Mouse (Mus musculus) liver, embryonic 11.5 days (tissue): ENCODE data around the gene Inpp4b. TPM values are rescaled to one million over a fixed set of nuclear protein-coding genes. Genes with fewer than 3 reads are reported as not detected.
"Not testable (repeated sequence)": the region's sequence is repeated elsewhere in the genome, so short reads cannot be mapped to it uniquely, and the experiment has no call there.

Experiments
- ATAC-seq: fragments of 200-750 bp; cut with Nextera tagmentation; replicated peaks from 2 replicates; pipeline ENCODE4 v1.8.0; 2017; ENCODE audit warnings: moderate number of reproducible peaks, mild to moderate bottlenecking, moderate TSS enrichment, moderate library complexity; ENCODE audit not compliant: low FRiP score
- DNase-seq: peaks from one replicate; pipeline ENCODE4 v3.0.0-alpha.2; 2017; ENCODE audit warnings: low spot score
- H3K27ac ChIP-seq: fragments of 300-500 bp; sonication (generic); 2 replicates; pipeline ENCODE4 v1.5.1; 2014; ENCODE audit warnings: mild to moderate bottlenecking, low read depth, low read length, control low read depth
- H3K27me3 ChIP-seq: fragments of 300-500 bp; sonication (generic); replicated peaks from 2 replicates; pipeline ENCODE4 v1.6.1; 2014; ENCODE audit warnings: low read length, mixed read lengths; ENCODE audit not compliant: control insufficient read depth, insufficient read depth
- H3K36me3 ChIP-seq: fragments of 300-500 bp; sonication (generic); 2 replicates; pipeline ENCODE4 v1.6.1; 2014; ENCODE audit warnings: mild to moderate bottlenecking, low read length, moderate library complexity, mixed read lengths; ENCODE audit not compliant: control insufficient read depth, insufficient read depth
- H3K4me1 ChIP-seq: fragments of 300-500 bp; sonication (generic); replicated peaks from 2 replicates; pipeline ENCODE4 v1.6.1; 2014; ENCODE audit warnings: low read length, mixed read lengths; ENCODE audit not compliant: control insufficient read depth, insufficient read depth
- H3K4me2 ChIP-seq: fragments of 300-500 bp; sonication (generic); 2 replicates; pipeline ENCODE4 v1.6.1; 2014; ENCODE audit warnings: mild to moderate bottlenecking, control low read depth, moderate library complexity
- H3K4me3 ChIP-seq: fragments of 300-500 bp; sonication (generic); 2 replicates; pipeline ENCODE4 v1.5.1; 2014; ENCODE audit warnings: low read depth, low read length, control low read depth
- H3K9ac ChIP-seq: fragments of 300-500 bp; sonication (generic); 2 replicates; pipeline ENCODE4 v1.6.1; 2014; ENCODE audit warnings: low read depth, low read length, control low read depth
- H3K9me3 ChIP-seq: fragments of 300-500 bp; sonication (generic); 2 replicates; pipeline ENCODE4 v1.6.1; 2016; ENCODE audit warnings: low read length, inconsistent platforms, mixed read lengths; ENCODE audit not compliant: control insufficient read depth
- WGBS: fragments of 180-500 bp; shearing (Covaris S2); extraction: QIAGEN DNeasy Blood & Tissue Kit; methylation state at CpG from one replicate; pipeline ENCODE4 v1.1.7; 2014; 5-methylcytosine and 5-hydroxymethylcytosine counted together
- polyA plus RNA-seq: library from polyadenylated mRNA; unstranded; fragments of >200 nt; fragmentation: Nextera tagmentation; extraction: Ambion mirVana; gene quantifications from 2 replicates; pipeline ENCODE4 v1.2.1, GENCODE M21; 2014

Gene Inpp4b
- polyA plus RNA-seq, 1 experiment from 2014 or later: 3.9 TPM

DNA sequence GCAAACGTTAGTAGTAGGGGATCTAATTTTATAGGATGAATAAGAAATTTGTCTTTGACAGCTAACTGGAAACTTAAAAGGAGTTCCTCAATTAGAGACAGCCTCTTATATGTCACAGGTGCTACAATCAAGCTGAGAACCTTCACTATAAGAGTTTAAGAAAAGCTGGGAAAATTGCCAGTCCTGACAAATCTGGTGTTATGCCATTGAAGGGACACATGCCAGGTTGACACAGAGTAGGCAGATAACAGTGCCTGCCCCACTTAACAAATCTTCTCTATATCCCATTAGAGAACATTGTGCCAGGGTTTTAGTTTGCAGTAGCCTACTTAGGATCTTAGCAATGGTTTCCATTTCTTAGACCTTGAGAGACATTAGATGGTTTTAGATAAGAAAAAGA is 456.1 kb downstream of the Inpp4b start:
- no peak for ATAC-seq
- H3K4me2 ChIP-seq: no peak overlapping the region

DNA sequence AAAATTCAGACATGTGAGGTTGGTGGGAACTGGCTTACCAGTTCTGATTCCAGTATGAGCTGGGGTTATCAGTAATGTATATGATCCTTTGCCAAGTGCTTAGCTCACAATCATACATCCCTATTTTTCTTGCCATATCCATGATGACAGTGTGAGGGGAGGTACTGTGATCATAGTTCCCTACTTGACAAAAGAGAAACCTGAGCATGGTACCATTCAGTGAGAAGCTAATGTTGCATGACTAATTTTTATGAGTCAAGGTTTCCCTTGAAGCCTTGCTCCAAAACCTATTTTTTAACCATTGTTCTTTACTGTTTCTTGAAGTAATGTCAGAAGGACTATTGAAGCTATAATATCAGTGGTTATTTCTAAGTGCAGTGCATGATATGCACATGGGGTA is 458.4 kb downstream of the Inpp4b start:
- Histone ChIP-seq H3K27me3 (no peaks in the 10 kb centered on the region), H3K4me3 (no peak overlapping the region), H3K9ac (no peak overlapping the region), H3K27ac (no peak overlapping the region), H3K36me3 (no peaks in the 10 kb centered on the region), H3K4me1 (no peaks in the 10 kb centered on the region), H3K4me2 (no peak overlapping the region), H3K9me3 (no peaks in the 10 kb centered on the region)
- DNase-seq: no peak
- no peak for ATAC-seq

More for the DNA sequence above, 456.1 kb downstream of the Inpp4b start:
- Histone ChIP-seq H3K27ac (no peak overlapping the region), H3K36me3 (no peaks in the 10 kb centered on the region), H3K4me1 (no peaks in the 10 kb centered on the region), H3K27me3 (no peaks in the 10 kb centered on the region), H3K4me3 (no peak overlapping the region), H3K9ac (no peak overlapping the region), H3K9me3 (no peaks in the 10 kb centered on the region)
- WGBS: 70% methylated on average over 1 of the region's 1 CpGs
- no peak for DNase-seq

DNA sequence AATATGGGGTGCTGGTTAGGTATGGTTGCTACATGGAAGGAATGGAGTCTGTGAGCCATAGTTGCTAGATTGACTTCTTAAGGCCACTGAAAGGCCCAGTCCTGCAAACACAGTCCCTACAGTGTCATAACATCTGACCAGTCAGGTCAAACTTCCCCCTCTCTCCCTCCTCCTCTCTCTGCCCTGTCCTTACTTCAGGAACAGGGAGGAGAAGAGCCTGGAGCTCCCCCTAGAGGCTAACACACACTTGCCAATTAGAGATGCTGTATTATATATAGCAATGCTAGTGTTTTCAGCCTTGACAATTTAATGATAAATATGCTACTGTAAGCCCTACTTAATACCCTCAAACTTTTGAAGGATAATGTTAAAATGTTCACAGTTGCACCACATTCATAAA is 464.4 kb downstream of the Inpp4b start:
- ATAC-seq: peak; percentile 82
- Histone ChIP-seq H3K4me2 (no peak overlapping the region), H3K36me3 (no peaks in the 10 kb centered on the region), H3K4me3 (no peak overlapping the region), H3K9me3 (no peaks in the 10 kb centered on the region), H3K4me1 (no peaks in the 10 kb centered on the region), H3K27me3 (no peaks in the 10 kb centered on the region), H3K27ac (no peak overlapping the region), H3K9ac (no peak overlapping the region)
- DNase-seq: no peak

DNA sequence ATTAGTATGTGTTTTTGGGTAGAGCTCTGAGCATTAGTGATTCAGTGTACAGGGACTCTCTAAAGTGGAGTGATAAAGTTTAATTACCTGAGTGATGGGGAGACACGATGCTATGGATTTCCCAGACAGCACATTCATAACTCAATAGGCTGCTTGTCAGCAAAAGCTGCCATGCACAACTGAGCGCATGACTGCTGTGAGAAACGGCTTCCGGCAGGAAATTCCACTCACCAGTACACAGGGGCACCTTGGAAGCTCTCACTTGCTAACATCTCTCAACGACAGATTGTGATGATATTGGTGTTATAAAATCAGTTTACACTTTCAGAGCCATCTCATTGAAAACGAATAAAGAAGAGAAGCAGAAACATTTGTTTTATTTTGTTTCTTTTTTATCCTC is 465.2 kb downstream of the Inpp4b start:
- 61% methylated on average over 6 of the region's 6 CpGs for WGBS
- Histone ChIP-seq H3K4me3 (no peak overlapping the region), H3K27ac (no peak overlapping the region), H3K4me1 (no peaks in the 10 kb centered on the region), H3K9me3 (no peaks in the 10 kb centered on the region), H3K9ac (no peak overlapping the region), H3K27me3 (no peaks in the 10 kb centered on the region), H3K4me2 (no peak overlapping the region), H3K36me3 (no peaks in the 10 kb centered on the region)
- no peak for DNase-seq
- ATAC-seq: no peak

DNA sequence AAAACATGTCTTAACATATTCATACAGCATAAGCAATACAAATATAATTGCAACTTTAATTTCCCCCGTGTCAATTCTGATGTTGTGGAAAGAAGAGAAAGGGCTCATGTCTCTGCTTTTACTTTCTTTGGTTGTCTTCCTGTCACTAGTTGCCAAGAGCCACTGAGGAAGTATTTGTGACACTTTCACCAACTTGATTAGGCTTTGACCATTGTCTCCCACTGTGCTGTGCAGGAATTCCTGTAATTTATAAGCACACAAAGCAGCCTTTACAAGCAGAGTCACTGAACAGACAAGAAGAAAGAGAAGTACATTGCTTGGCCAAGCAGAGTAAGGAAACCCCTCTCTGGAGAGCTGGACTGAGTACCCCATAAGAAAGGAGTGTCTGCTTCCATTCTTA is 466.1 kb downstream of the Inpp4b start:
- WGBS: 63% methylated on average over 1 of the region's 1 CpGs
- Histone ChIP-seq H3K9ac (no peak overlapping the region), H3K4me1 (no peaks in the 10 kb centered on the region), H3K27ac (no peak overlapping the region), H3K36me3 (no peaks in the 10 kb centered on the region), H3K27me3 (no peaks in the 10 kb centered on the region), H3K9me3 (no peaks in the 10 kb centered on the region), H3K4me3 (no peak overlapping the region), H3K4me2 (no peak overlapping the region)
- DNase-seq (no peak), ATAC-seq (no peak)

DNA sequence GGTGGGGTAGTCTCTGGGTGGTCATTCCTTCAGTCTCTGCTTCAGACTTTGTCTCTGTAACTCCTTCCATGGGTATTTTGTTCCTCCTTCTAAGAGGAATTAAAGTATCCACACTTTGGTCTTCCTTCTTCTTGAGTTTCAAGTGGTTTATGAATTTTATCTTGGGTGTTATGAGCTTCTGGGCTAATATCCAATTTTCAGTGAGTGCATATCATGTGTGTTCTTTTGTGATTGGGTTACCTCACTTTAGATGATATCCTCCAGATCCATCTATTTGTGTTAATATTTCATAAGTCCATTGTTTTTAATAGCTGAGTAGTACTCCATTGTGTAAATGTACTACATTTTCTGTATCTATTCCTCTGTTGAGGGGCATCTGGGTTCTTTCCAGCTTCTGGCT is 467.1 kb downstream of the Inpp4b start:
- not testable (repeated sequence) for H3K27ac ChIP-seq, ATAC-seq, DNase-seq

DNA sequence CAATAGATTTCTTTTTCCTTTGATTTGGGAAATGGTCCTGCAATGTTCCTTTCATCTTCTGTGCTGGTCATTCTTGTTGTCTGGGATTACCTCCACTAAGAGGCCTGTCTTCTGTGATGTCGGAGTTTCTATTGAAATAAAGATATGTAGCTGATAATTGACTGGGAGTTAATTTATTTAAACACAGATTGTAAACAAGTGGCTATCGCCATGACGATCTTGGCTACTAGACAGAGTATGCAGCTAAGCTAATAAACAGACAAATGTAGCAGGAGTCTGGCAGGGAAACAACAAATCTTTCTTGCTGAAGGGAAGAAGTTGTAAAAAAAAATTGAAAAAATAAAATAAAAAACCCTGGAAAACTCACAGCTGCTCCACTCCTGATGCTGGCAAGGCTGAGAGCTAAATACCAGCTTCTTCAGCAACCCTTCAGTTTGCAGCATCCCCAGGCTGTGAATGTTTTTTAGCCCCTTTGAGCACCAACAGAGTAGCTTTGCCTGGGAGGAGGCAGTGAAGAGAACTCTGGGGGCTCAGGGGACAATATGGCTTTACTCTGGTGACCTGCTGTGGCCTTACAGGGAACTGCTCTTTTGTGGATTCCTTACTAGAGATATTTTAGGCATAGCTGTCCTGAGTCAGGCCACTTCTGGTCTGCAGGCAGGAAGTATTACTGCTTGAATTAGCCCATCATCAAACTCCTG is 469.8 kb downstream of the Inpp4b start:
- Histone ChIP-seq H3K4me3 (no peak overlapping the region), H3K4me1 (no peaks in the 10 kb centered on the region), H3K36me3 (no peaks in the 10 kb centered on the region), H3K27ac (no peak overlapping the region), H3K4me2 (no peak overlapping the region), H3K27me3 (no peaks in the 10 kb centered on the region), H3K9me3 (no peaks in the 10 kb centered on the region), H3K9ac (no peak overlapping the region)
- WGBS: 46% methylated on average over 3 of the region's 3 CpGs
- ATAC-seq (peak; percentile 45; the same call in 1 of the 2 replicates), DNase-seq (no peak)

More for the DNA sequence above, 467.1 kb downstream of the Inpp4b start:
- H3K4me3 ChIP-seq, H3K4me1 ChIP-seq, H3K9me3 ChIP-seq, H3K4me2 ChIP-seq, H3K9ac ChIP-seq, H3K27me3 ChIP-seq, H3K36me3 ChIP-seq: not testable (repeated sequence)

DNA sequence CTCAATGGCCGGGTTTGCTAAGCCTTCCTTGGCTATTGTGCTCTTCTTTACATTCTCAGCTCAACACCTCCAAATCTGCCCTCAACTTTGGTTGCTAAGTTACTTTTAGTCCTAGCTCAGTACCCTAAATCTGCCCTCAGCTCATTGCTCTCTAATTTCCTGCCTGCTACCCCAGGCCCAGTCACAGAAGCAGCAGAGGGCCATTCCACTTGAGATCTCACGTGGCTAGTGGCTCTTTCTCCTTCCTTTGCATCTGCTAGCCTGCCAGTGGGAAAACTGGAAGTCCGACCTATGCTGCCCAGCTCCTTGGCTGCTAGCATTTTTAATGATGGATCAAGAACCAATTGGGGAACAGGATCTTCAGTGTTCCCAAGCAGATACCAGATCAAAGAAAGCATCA is 472.4 kb downstream of the Inpp4b start:
- ATAC-seq: no peak

DNA sequence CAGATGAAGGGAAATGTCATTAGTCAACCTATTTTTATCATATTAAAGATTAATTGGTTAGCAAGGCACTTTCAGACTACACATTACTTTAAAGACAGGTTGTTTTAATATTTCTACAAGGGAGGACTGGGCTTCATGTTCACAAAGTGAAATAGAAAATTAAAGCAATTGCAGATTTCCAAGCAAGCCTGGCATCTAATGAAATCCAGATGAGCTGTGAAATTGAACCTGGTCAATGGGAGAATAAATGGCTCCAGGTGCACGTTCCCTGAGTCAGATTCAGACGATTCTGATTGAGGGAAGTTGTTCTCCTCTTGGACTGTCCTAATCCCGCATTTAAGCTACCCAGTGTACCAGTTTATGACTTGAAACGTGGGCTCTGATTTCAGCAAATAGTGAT is 473.2 kb downstream of the Inpp4b start:
- ATAC-seq: no peak
- DNase-seq: no peak
- Histone ChIP-seq H3K4me2 (no peak overlapping the region), H3K27me3 (no peaks in the 10 kb centered on the region), H3K9me3 (no peaks in the 10 kb centered on the region), H3K4me3 (no peak overlapping the region), H3K27ac (no peak overlapping the region), H3K4me1 (no peaks in the 10 kb centered on the region), H3K36me3 (no peaks in the 10 kb centered on the region), H3K9ac (no peak overlapping the region)
- 74% methylated on average over 4 of the region's 4 CpGs for WGBS

More for the DNA sequence above, 472.4 kb downstream of the Inpp4b start:
- Histone ChIP-seq H3K27me3 (no peaks in the 10 kb centered on the region), H3K36me3 (no peaks in the 10 kb centered on the region), H3K4me1 (no peaks in the 10 kb centered on the region), H3K4me2 (no peak overlapping the region), H3K4me3 (no peak overlapping the region), H3K9me3 (no peaks in the 10 kb centered on the region), H3K27ac (no peak overlapping the region), H3K9ac (no peak overlapping the region)
- no peak for DNase-seq
- WGBS: 56% methylated on average over 3 of the region's 3 CpGs
